Mouse (Mus musculus) bone marrow, adult 2 months (tissue): Measurements from ENCODE around the gene BC048403.

Source experiments
- CTCF ChIP-seq: fragments of 200-500 bp; IDR thresholded peaks from 2 replicates; pipeline ENCODE4 v1.5.1; 2011; ENCODE audit warnings: low read length, control low read depth; ENCODE audit not compliant: control insufficient read depth, insufficient read depth
- POLR2A ChIP-seq: fragments of 200-500 bp; IDR thresholded peaks from 2 replicates; pipeline ENCODE4 v1.6.1; 2011; ENCODE audit warnings: low read depth, mild to moderate bottlenecking, control low read depth, low read length, borderline replicate concordance; ENCODE audit not compliant: control insufficient read depth

- TF ChIP-seq CTCF (no peak), POLR2A (no peak)
Observed at GRCm38 (mm10) chr10:121704871-121705270, 34.9 kb upstream of the BC048403 start.
